Mouse (Mus musculus) E14TG2a.4 (cell line): Measurements from ENCODE around the gene Ttll11.

Experiments used
- H3K27me3 ChIP-seq: 2 replicates; pipeline ENCODE4 v1.6.1; 2014; ENCODE audit warnings: low read length, control low read depth; ENCODE audit not compliant: insufficient read depth
- H3K36me3 ChIP-seq: 2 replicates; pipeline ENCODE4 v1.6.1; 2014; ENCODE audit warnings: low read length, control low read depth; ENCODE audit not compliant: insufficient read depth
- H3K4me1 ChIP-seq: replicated peaks from 2 replicates; pipeline ENCODE4 v1.6.1; 2014; ENCODE audit warnings: low read depth, low read length, control low read depth
- H3K4me3 ChIP-seq: replicated peaks from 2 replicates; pipeline ENCODE4 v1.5.1; 2014; ENCODE audit warnings: mild to moderate bottlenecking, low read length
- H3K9me3 ChIP-seq: 2 replicates; pipeline ENCODE4 v1.6.1; 2014; ENCODE audit warnings: low read length, control low read depth
- CTCF ChIP-seq: conservative IDR thresholded peaks from 2 replicates; pipeline ENCODE4 v1.5.1; 2014; ENCODE audit warnings: low read length
- NANOG ChIP-seq: IDR thresholded peaks from 2 replicates; pipeline ENCODE4 v1.6.1; 2014; ENCODE audit warnings: borderline replicate concordance, low read length, mixed read lengths
- POU5F1 ChIP-seq: IDR thresholded peaks from 2 replicates; pipeline ENCODE4 v1.6.1; 2014; ENCODE audit warnings: low read length, borderline replicate concordance

Gene Ttll11

GRCm38 (mm10) chr2:35930498-35931149 is 49.1 kb downstream of the Ttll11 start:
- TF ChIP-seq POU5F1 = no peak
- peak; percentile 71 for TF ChIP-seq CTCF
- TF ChIP-seq NANOG = no peak
- H3K36me3 ChIP-seq = no peaks in the 10 kb centered on the region
- H3K27me3 ChIP-seq = peaks cover 14% of the 10 kb centered on the region
- peaks cover 7% of the 10 kb centered on the region; the same call in 1 of the 2 replicates for H3K4me1 ChIP-seq
- no peaks in the 10 kb centered on the region for H3K9me3 ChIP-seq
- H3K4me3 ChIP-seq = no peak overlapping the region

GRCm38 (mm10) chr2:35928133-35928532 is 51.6 kb downstream of the Ttll11 start:
- no peak overlapping the region for H3K4me3 ChIP-seq
- TF ChIP-seq CTCF = no peak
- no peak for TF ChIP-seq POU5F1
- TF ChIP-seq NANOG = no peak
- peaks cover 4% of the 10 kb centered on the region; the same call in 1 of the 2 replicates for H3K4me1 ChIP-seq
- no peaks in the 10 kb centered on the region for H3K9me3 ChIP-seq
- H3K27me3 ChIP-seq = peaks cover 12% of the 10 kb centered on the region
- no peaks in the 10 kb centered on the region for H3K36me3 ChIP-seq

GRCm38 (mm10) chr2:35924947-35925346 is 54.8 kb downstream of the Ttll11 start:
- H3K27me3 ChIP-seq = no peaks in the 10 kb centered on the region; the same call in 1 of the 2 replicates
- H3K4me3 ChIP-seq = no peak overlapping the region
- H3K9me3 ChIP-seq = no peaks in the 10 kb centered on the region
- no peaks in the 10 kb centered on the region for H3K4me1 ChIP-seq
- no peaks in the 10 kb centered on the region for H3K36me3 ChIP-seq
- TF ChIP-seq NANOG = no peak
- no peak for TF ChIP-seq POU5F1
- no peak for TF ChIP-seq CTCF

GRCm38 (mm10) chr2:35922956-35923355 is 56.8 kb downstream of the Ttll11 start:
- no peak for TF ChIP-seq POU5F1
- TF ChIP-seq CTCF = no peak
- TF ChIP-seq NANOG = no peak

GRCm38 (mm10) chr2:35912090-35912489 is 67.6 kb downstream of the Ttll11 start:
- peaks cover 6% of the 10 kb centered on the region for H3K27me3 ChIP-seq
- peaks cover 7% of the 10 kb centered on the region for H3K9me3 ChIP-seq
- no peak overlapping the region for H3K4me3 ChIP-seq
- H3K36me3 ChIP-seq = no peaks in the 10 kb centered on the region
- no peaks in the 10 kb centered on the region for H3K4me1 ChIP-seq
- no peak for TF ChIP-seq CTCF
- TF ChIP-seq POU5F1 = no peak
- TF ChIP-seq NANOG = no peak

More at GRCm38 (mm10) chr2:35922956-35923355, 56.8 kb downstream of the Ttll11 start:
- Histone ChIP-seq H3K9me3 (no peaks in the 10 kb centered on the region), H3K36me3 (no peaks in the 10 kb centered on the region), H3K27me3 (no peaks in the 10 kb centered on the region; the same call in 1 of the 2 replicates), H3K4me3 (no peak overlapping the region), H3K4me1 (no peaks in the 10 kb centered on the region)

GRCm38 (mm10) chr2:35911675-35912074 is 68.0 kb downstream of the Ttll11 start:
- Histone ChIP-seq H3K27me3 (peaks cover 6% of the 10 kb centered on the region), H3K36me3 (no peaks in the 10 kb centered on the region), H3K4me3 (no peak overlapping the region), H3K9me3 (peaks cover 7% of the 10 kb centered on the region), H3K4me1 (no peaks in the 10 kb centered on the region)
- TF ChIP-seq CTCF = no peak

GRCm38 (mm10) chr2:35910740-35911139 is 69.0 kb downstream of the Ttll11 start:
- no peak for TF ChIP-seq CTCF
- no peak for TF ChIP-seq POU5F1
- TF ChIP-seq NANOG = no peak
- no peak overlapping the region for H3K4me3 ChIP-seq
- H3K9me3 ChIP-seq = peaks cover 7% of the 10 kb centered on the region
- no peaks in the 10 kb centered on the region for H3K36me3 ChIP-seq
- peaks cover 6% of the 10 kb centered on the region for H3K27me3 ChIP-seq
- H3K4me1 ChIP-seq = peaks cover 2% of the 10 kb centered on the region

GRCm38 (mm10) chr2:35909353-35909752 is 70.4 kb downstream of the Ttll11 start:
- H3K4me1 ChIP-seq = peaks cover 4% of the 10 kb centered on the region
- TF ChIP-seq CTCF (no peak), NANOG (no peak), POU5F1 (no peak)
- no peak overlapping the region for H3K4me3 ChIP-seq
- H3K36me3 ChIP-seq = no peaks in the 10 kb centered on the region
- H3K27me3 ChIP-seq = peaks cover 3% of the 10 kb centered on the region
- peaks cover 7% of the 10 kb centered on the region for H3K9me3 ChIP-seq

- no peak for TF ChIP-seq CTCF
- Histone ChIP-seq H3K27me3 (peaks cover 3% of the 10 kb centered on the region), H3K9me3 (peaks cover 7% of the 10 kb centered on the region), H3K4me3 (no peak overlapping the region), H3K4me1 (peaks cover 4% of the 10 kb centered on the region), H3K36me3 (no peaks in the 10 kb centered on the region)
These were observed 72.1 kb downstream of the Ttll11 start for GRCm38 (mm10) chr2:35907578-35907977.
